Mouse (Mus musculus): ENCODE results near the gene Smco1.

- no peak for TF ChIP-seq EP300 (IDR thresholded peaks at IDR 0.05)
- no peak for TF ChIP-seq CTCF (IDR thresholded peaks at IDR 0.05)
Measured at GRCm38 (mm10) chr16:32312859-32313258, 41.6 kb downstream of the Smco1 start.
